Mouse (Mus musculus) G1E (cell line): Measurements from ENCODE around the gene Dstyk. TPM values are rescaled to one million over a fixed set of nuclear protein-coding genes. Genes with fewer than 3 reads are reported as not detected.

Experiments
- ATAC-seq: 2 replicates; pipeline ENCODE4 v1.8.0; 2016; ENCODE audit warnings: mild to moderate bottlenecking; ENCODE audit not compliant: insufficient number of reproducible peaks, poor library complexity, low FRiP score, severe bottlenecking; ENCODE audit errors: extremely low read depth
- DNase-seq: peaks from one replicate; pipeline ENCODE4 v3.0.0; 2012; ENCODE audit warnings: low spot score
- H3K27me3 ChIP-seq: 2 replicates; pipeline ENCODE4 v1.6.1; 2012; ENCODE audit warnings: mild to moderate bottlenecking, low read length, inconsistent platforms; ENCODE audit not compliant: insufficient read depth
- H3K36me3 ChIP-seq: replicated peaks from 2 replicates; pipeline ENCODE3; 2012; ENCODE audit warnings: mild to moderate bottlenecking, inconsistent platforms
- H3K4me1 ChIP-seq: 2 replicates; pipeline ENCODE4 v1.6.1; 2012; ENCODE audit warnings: low read depth, low read length, inconsistent platforms, mixed read lengths; ENCODE audit not compliant: insufficient read depth
- H3K4me3 ChIP-seq: 2 replicates; pipeline ENCODE4 v1.5.1; 2012; ENCODE audit warnings: low read depth, mild to moderate bottlenecking, inconsistent platforms, low read length, moderate library complexity, mixed read lengths
- H3K9me3 ChIP-seq: replicated peaks from 2 replicates; pipeline ENCODE4 v1.6.1; 2012; ENCODE audit warnings: inconsistent platforms
- CTCF ChIP-seq: IDR thresholded peaks from 2 replicates; pipeline ENCODE4 v1.5.1; 2012; ENCODE audit warnings: low read depth, low read length, inconsistent platforms, mixed read lengths
- GATA1 ChIP-seq: IDR thresholded peaks from 2 replicates; pipeline ENCODE4 v1.6.1; 2012; ENCODE audit warnings: borderline replicate concordance, low read length, inconsistent platforms, mixed read lengths
- GATA2 ChIP-seq: IDR thresholded peaks from 2 replicates; pipeline ENCODE4 v1.6.1; 2012; ENCODE audit warnings: low read depth, low read length, inconsistent platforms, borderline replicate concordance
- POLR2AphosphoS5 ChIP-seq: IDR thresholded peaks from 2 replicates; pipeline ENCODE4 v1.6.1; 2012; ENCODE audit warnings: low read depth, low read length, inconsistent platforms; ENCODE audit not compliant: insufficient replicate concordance
- TAL1 ChIP-seq: conservative IDR thresholded peaks from 2 replicates; pipeline ENCODE4 v1.6.1; 2012; ENCODE audit warnings: low read depth, low read length, inconsistent platforms, mixed read lengths
- polyA plus RNA-seq: library from polyadenylated mRNA; stranded (reverse); fragments of >175 nt; gene quantifications from 2 replicates; pipeline ENCODE4 v1.2.3, GENCODE M21; 2012
- total RNA-seq, 2 experiments: library from RNA; stranded (forward) in 1 of 2; stranded (reverse) in 1 of 2; fragments of 200-1000 nt in 1 of 2; fragments of >200 nt in 1 of 2; fragmentation: Nextera tagmentation in 1 of 2; gene quantifications; 2 replicates each; pipeline ENCODE4 v1.2.3; 2014 to 2017

The Dstyk gene
- total and polyA plus RNA-seq, 3 experiments, result 2.3 to 22.7 (median 19.0) TPM

DNA sequence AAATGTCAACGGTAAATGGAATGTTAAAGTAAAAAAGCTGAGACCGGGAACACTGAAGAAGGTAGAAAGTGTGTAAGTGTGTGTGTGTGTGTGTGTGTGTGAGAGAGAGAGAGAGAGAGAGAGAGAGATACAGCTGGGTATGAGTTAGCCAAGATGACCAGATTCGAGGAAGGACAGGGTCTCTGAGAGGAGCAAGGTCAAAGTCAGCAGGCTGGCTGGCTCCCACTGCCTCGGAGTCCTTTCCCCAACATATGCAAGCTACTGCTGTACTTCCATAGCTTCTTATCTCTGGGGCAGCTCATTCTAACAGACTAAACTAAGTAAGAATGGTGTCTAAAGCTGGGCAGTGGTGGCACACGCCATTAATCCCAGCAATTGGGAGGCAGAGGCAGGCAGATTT, 54.1 kb downstream of the Dstyk start:
- ATAC-seq (no peak), DNase-seq (no peak)
- H3K4me3 ChIP-seq, result no peak overlapping the region
- no peaks in the 10 kb centered on the region for H3K27me3 ChIP-seq
- H3K9me3 ChIP-seq, result no peaks in the 10 kb centered on the region
- TF ChIP-seq POLR2AphosphoS5, result no peak
- TF ChIP-seq CTCF, result no peak
- TF ChIP-seq TAL1, result no peak
- TF ChIP-seq GATA1, result no peak
- TF ChIP-seq GATA2, result no peak
- H3K36me3 ChIP-seq, result peaks cover 48% of the 10 kb centered on the region
- H3K4me1 ChIP-seq, result peaks cover 9% of the 10 kb centered on the region

DNA sequence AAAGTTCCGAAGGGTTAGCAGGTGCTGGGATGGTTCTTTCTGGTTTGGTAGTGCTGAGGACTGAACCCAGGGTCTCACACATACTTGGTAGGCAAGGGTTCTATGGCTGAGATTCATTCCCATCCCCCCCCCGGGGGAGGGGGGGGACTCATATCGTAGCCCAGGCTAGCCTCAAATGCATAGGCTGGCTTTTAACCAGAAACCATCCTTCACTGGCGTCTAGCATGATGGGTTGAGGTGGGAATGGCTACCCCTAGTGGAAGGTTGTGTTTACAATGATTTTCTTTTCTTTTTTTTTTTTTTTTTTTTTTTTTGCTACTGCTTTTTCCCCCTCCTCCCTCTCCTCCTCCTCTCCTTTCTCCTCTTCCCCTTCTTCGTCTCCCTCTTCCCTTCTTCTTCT, 55.2 kb downstream of the Dstyk start:
- no peak overlapping the region for H3K4me3 ChIP-seq
- DNase-seq, result peak; percentile 37
- ATAC-seq, result no peak

DNA sequence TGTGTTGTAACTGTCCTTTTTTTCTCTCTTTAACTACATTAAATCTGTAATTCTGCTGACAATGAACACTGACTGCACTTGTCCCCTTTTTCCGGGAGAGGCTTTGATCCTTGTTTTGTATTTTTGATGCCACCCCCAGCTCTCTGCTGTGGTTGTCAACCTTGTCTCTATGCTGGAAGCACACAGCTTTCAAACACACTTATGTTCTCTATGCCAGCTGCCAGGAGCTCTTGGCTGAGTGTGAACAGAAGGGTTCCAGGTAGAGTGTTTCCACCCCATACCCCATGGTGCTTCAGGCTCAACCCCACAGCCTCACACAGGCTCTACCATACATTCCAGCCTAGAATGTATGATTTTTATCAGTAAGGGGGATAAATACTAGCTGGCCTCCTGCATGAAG, 57.1 kb downstream of the Dstyk start:
- ATAC-seq, result no peak
- peaks cover 26% of the 10 kb centered on the region for H3K36me3 ChIP-seq

More for the DNA sequence above, 55.2 kb downstream of the Dstyk start:
- Histone ChIP-seq H3K36me3 (peaks cover 40% of the 10 kb centered on the region), H3K9me3 (no peaks in the 10 kb centered on the region), H3K4me1 (peaks cover 12% of the 10 kb centered on the region), H3K27me3 (no peaks in the 10 kb centered on the region)
- TF ChIP-seq GATA2 (no peak), TAL1 (no peak)

DNA sequence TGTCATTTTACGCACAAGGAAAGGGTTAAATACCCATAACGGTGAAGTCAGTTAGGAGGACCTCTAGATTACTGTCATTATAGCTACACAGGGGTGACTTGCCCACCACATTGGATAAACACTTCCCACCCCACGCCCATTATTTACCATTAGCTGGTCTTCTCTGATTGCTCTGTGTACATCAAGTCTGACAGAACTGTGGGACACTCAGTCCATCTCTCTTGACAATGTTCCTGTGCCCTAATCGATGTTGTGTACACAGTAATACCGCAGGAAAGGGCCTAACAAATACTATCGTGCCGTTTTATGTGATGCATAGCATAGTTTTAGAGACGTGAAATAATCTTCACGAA, 59.2 kb downstream of the Dstyk start:
- 0 out of 2 replicates have a peak, but pooled peaks have one; percentile 4 for ATAC-seq

More for the DNA sequence above, 57.1 kb downstream of the Dstyk start:
- Histone ChIP-seq H3K4me3 (no peak overlapping the region), H3K4me1 (peaks cover 29% of the 10 kb centered on the region), H3K9me3 (no peaks in the 10 kb centered on the region), H3K27me3 (no peaks in the 10 kb centered on the region)
- no peak for DNase-seq
- TF ChIP-seq GATA2 (no peak), POLR2AphosphoS5 (no peak), GATA1 (no peak), TAL1 (no peak), CTCF (no peak)

DNA sequence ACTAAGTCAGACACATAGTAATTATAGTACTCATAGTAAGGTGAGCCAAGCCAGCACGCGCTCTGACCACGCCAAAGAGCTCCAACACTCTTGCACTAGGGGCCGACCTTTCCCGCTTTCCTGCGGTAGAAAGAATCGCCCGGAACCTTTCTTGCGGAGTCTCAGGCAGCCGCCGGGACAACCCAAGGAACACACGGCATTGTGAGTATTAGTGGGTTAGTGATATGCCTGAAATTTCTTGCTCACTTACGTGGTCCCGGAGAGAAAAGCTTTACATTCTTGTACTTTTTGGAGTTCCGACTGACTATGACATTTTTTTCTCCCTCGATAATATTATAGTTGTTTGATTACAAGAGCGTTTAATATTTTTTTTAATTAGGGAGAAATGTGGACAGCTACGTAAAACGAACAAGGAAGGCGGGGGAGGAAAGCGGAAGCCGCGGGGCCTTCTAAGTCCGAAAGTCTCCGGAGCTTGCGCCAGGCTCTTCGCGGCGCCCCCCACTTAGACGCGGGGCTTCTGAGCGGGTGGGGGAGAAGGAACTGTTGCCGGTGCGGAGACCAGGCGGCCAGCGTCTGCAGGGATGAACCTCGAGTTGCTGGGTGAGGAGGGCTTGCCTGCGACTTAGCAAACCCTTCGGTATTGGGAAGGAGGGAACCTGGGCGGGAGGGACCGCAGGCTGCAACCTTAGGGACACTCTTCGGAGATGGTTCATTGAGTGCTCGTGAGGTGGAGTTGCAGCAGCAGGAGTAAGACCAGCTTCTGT, 59.8 kb downstream of the Dstyk start, which contains the start of gene Rbbp5:
Gene Rbbp5 (plus strand): TSS at position 438 of the 764 bp plus-strand sequence.
- DNase-seq, result peak; percentile 80
- Histone ChIP-seq H3K27me3 (no peaks in the 10 kb centered on the region), H3K4me3 (peak within 1 kb of the TSS; percentile 85), H3K9me3 (no peaks in the 10 kb centered on the region), H3K4me1 (peaks cover 49% of the 10 kb centered on the region), H3K36me3 (peaks cover 33% of the 10 kb centered on the region)
- TF ChIP-seq CTCF (no peak), GATA2 (no peak), POLR2AphosphoS5 (no peak), TAL1 (no peak), GATA1 (no peak)
- peak; percentile 79 for ATAC-seq

More for the DNA sequence above, 59.2 kb downstream of the Dstyk start:
- H3K9me3 ChIP-seq, result no peaks in the 10 kb centered on the region
- peaks cover 33% of the 10 kb centered on the region for H3K36me3 ChIP-seq
- H3K4me3 ChIP-seq, result peak overlapping the region; percentile 85
- TF ChIP-seq CTCF (no peak), GATA2 (no peak), POLR2AphosphoS5 (no peak), GATA1 (no peak), TAL1 (no peak)
- no peaks in the 10 kb centered on the region for H3K27me3 ChIP-seq
- peaks cover 45% of the 10 kb centered on the region for H3K4me1 ChIP-seq
- DNase-seq, result peak; percentile 43

DNA sequence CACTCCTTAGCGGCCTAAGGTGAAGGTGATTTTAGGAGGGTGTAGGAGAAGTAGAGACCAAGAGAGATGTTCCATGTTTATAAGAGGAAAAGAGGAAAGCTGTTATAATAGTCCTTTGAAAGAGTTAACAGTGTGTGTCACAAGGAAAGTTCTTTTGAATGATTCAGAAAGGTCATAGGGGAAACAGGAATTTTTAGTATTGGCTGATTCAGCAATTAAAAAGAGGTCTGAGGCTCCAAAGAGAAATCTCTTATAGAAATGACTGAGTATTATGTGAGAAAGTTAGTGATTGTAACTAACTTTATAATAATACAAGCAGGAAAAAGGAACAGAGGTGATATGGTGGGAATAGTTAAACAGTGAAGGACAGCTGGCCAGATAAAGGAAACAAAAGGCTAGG, 62.1 kb downstream of the Dstyk start:
- peaks cover 58% of the 10 kb centered on the region for H3K4me1 ChIP-seq
- peaks cover 42% of the 10 kb centered on the region for H3K36me3 ChIP-seq
- TF ChIP-seq POLR2AphosphoS5, result no peak
- no peak for TF ChIP-seq GATA1
- TF ChIP-seq TAL1, result no peak
- TF ChIP-seq CTCF, result no peak
- no peak for TF ChIP-seq GATA2
- DNase-seq, result no peak
- H3K4me3 ChIP-seq, result no peak overlapping the region
- H3K27me3 ChIP-seq, result no peaks in the 10 kb centered on the region
- ATAC-seq, result no peak
- no peaks in the 10 kb centered on the region for H3K9me3 ChIP-seq
